Mouse (Mus musculus): ENCODE measurements around the gene Dnajc8.

DNA sequence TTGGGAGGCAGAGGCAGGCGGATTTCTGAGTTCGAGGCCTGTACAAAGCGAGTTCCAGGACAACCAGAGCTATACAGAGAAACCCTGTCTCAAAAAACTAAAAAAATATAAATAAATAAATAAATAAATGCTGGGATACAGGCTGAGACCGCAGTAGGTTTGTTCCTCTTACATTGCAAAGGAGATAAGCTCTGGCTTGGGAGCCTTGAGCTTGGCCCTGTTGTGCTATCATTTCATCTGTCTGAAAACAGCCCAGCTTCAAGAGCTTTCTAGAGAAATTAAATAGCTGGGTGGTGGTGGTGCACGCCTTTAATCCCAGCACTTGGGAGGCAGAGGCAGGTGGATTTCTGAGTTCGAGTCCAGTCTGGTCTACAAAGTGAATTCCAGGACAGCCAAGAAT, 33.7 kb upstream of the Dnajc8 start:
- TF ChIP-seq CHD2 (IDR thresholded peaks at IDR 0.05; ENCODE audit: low read depth, low read length) (no peak), ZNF384 (IDR thresholded peaks at IDR 0.05; ENCODE audit: low read depth, low read length) (no peak), ZC3H11A (IDR thresholded peaks at IDR 0.05; ENCODE audit: borderline replicate concordance, low read depth, low read length) (no peak), MAFK (IDR thresholded peaks at IDR 0.05; ENCODE audit: insufficient read depth, low read depth, low read length) (no peak)

Data from ES-E14 (cell line).